Mouse (Mus musculus) adrenal gland, adult (tissue): ENCODE results near the gene Rnase11.
"Not testable (repeated sequence)": the region's sequence is repeated elsewhere in the genome, so short reads cannot be mapped to it uniquely, and the experiment has no call there.

ENCODE experiments used
- DNase-seq, 2 experiments: peaks; one replicate each; pipeline ENCODE4 v3.0.0; 2022 to 2023; ENCODE audit warnings: low spot score in 1 of 2; ENCODE audit not compliant: inconsistent age in 2 of 2

Gene Rnase11

GRCm38 (mm10) chr14:51015780-51016179 is 34.2 kb downstream of the Rnase11 start:
- DNase-seq: no peak

- DNase-seq: not testable (repeated sequence)
Measured at GRCm38 (mm10) chr14:51014724-51015123, 35.2 kb downstream of the Rnase11 start.

DNA sequence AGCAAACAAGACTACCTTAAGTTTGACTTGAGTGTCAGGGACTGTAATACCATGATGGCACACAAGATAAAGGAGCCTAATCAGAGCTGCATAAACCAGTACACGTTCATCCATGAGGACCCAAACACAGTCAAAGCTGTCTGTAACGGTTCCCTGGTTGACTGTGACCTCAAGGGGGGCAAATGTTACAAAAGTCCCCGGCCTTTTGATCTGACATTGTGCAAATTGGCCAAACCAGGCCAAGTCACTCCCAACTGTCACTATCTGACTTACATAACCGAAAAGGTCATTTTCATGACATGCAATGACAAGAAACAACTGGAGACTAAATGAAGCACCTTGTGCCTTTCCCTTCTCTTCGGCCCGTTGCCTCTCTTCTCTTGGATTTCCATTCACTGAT is 40.4 kb downstream of the Rnase11 start:
- DNase-seq: peak in 1 of 2 experiments; percentile 68

GRCm38 (mm10) chr14:51008781-51009180 is 41.2 kb downstream of the Rnase11 start:
- no peak for DNase-seq

- peak; percentile 41 to 90 for DNase-seq
Measured at GRCm38 (mm10) chr14:51007914-51008713, 41.8 kb downstream of the Rnase11 start.

- no peak for DNase-seq
Measured at GRCm38 (mm10) chr14:51007152-51007801, 42.7 kb downstream of the Rnase11 start, which contains the start of gene Rnase10. Rnase10 (plus strand) TSS chr14:51007751.
